Mouse (Mus musculus): ENCODE results near the gene Rai1.

DNA sequence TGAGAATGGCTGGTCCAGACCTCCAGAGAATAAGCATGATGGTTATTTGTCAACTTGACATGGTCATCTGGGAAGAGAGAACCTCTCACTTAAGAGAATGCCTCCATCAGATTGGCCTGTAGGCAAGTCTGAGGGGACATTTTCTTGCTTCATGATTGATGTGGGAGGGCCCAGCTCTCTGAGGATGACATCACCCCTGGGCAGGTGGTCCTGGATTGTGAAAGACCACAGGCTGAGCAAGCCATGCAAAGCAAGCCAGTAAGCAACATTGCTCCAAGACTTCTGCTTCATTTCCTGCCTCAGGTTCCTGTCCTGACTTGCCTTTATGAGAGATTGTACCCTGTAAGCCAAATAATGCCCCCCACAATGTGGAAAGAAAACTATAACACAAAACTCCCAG, 31.7 kb upstream of the Rai1 start:
- no peak for TF ChIP-seq CTCF (IDR thresholded peaks at IDR 0.05; ENCODE audit: borderline replicate concordance, control insufficient read depth, extremely low read depth, insufficient read depth, low read length, poor library complexity)
- no peak for TF ChIP-seq POLR2A (IDR thresholded peaks at IDR 0.05; ENCODE audit: control insufficient read depth, extremely low read depth, insufficient read depth, low read length, poor library complexity)

All from thymus, adult 2 months (tissue).